Mouse (Mus musculus): ENCODE results near the gene Ttll11. TPM values are rescaled to one million over a fixed set of nuclear protein-coding genes. Genes with fewer than 3 reads are reported as not detected.

The Ttll11 gene
- polyA plus RNA-seq, 1 experiment: 0.46 TPM

DNA sequence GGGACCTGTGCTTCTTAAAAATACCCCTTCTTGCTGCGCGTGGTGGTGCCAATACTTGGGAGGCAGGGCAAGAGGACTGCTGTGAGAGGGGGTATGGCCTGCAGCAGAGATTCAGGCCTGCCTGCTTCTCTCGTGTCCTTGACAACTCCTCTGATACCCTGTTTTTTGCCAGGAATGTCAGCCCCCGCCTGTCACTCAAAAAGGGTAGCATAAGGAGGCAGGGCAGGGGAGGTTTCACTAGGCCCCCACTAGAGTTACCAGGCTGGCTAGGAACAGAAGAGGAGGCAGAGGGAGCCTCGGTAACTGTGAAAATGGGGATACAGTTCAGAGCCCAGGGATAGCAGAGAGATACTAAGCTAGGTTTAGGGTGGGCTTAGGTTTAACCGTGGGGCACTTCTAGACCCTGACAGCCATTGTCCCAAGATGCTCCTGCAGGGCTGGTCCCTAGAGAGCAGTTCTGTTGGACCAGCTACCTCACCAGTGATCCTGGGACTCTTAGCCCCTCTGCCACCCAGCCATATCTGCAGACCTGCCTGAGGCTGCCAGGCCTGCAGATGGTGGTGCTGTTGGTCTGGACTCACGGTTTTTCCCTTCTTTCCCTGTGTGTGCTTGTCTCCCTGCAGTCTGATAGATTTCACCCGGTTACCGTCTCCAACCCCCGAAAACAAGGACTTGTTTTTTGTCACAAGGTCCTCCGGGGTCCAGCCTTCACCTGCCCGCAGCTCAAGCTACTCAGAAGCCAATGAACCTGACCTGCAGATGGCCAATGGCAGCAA lies 260.3 kb downstream of the Ttll11 start:
- Histone ChIP-seq H3K27ac (ENCODE audit: control insufficient read depth, insufficient read depth, low read length) (no peak overlapping the region), H3K36me3 (ENCODE audit: control insufficient read depth, insufficient read depth, low read length) (no peaks in the 10 kb centered on the region), H3K4me3 (ENCODE audit: control insufficient read depth, insufficient read depth, low read length) (no peak overlapping the region), H3K4me1 (replicated peaks; ENCODE audit: control insufficient read depth, insufficient read depth, low read length) (no peaks in the 10 kb centered on the region), H3K27me3 (ENCODE audit: control insufficient read depth, insufficient read depth, low read length) (no peaks in the 10 kb centered on the region)
- no peak for DNase-seq
- 96% methylated on average over 12 of the region's 12 CpGs for WGBS
- TF ChIP-seq CTCF (IDR thresholded peaks at IDR 0.05; ENCODE audit: borderline replicate concordance, control insufficient read depth, extremely low read depth, insufficient read depth, low read length, poor library complexity) (no peak), POLR2A (IDR thresholded peaks at IDR 0.05; ENCODE audit: control insufficient read depth, extremely low read depth, insufficient read depth, low read length, poor library complexity) (no peak)

GRCm38 (mm10) chr2:35718662-35719061 lies 261.1 kb downstream of the Ttll11 start:
- no peaks in the 10 kb centered on the region for H3K36me3 ChIP-seq (ENCODE audit: control insufficient read depth, insufficient read depth, low read length)
- 97% methylated on average over 9 of the region's 9 CpGs for WGBS

GRCm38 (mm10) chr2:35718003-35718500 lies 261.7 kb downstream of the Ttll11 start:
- 92% methylated on average over 5 of the region's 5 CpGs for WGBS
- Histone ChIP-seq H3K36me3 (ENCODE audit: control insufficient read depth, insufficient read depth, low read length) (no peaks in the 10 kb centered on the region), H3K27me3 (ENCODE audit: control insufficient read depth, insufficient read depth, low read length) (no peaks in the 10 kb centered on the region), H3K4me3 (ENCODE audit: control insufficient read depth, insufficient read depth, low read length) (no peak overlapping the region), H3K27ac (ENCODE audit: control insufficient read depth, insufficient read depth, low read length) (no peak overlapping the region), H3K4me1 (replicated peaks; ENCODE audit: control insufficient read depth, insufficient read depth, low read length) (no peaks in the 10 kb centered on the region)
- no peak for TF ChIP-seq CTCF (IDR thresholded peaks at IDR 0.05; ENCODE audit: borderline replicate concordance, control insufficient read depth, extremely low read depth, insufficient read depth, low read length, poor library complexity)
- no peak for DNase-seq

More at GRCm38 (mm10) chr2:35718662-35719061, 261.1 kb downstream of the Ttll11 start:
- DNase-seq: no peak
- no peak overlapping the region for H3K4me3 ChIP-seq (ENCODE audit: control insufficient read depth, insufficient read depth, low read length)
- H3K4me1 ChIP-seq (replicated peaks; ENCODE audit: control insufficient read depth, insufficient read depth, low read length): no peaks in the 10 kb centered on the region
- TF ChIP-seq POLR2A (IDR thresholded peaks at IDR 0.05; ENCODE audit: control insufficient read depth, extremely low read depth, insufficient read depth, low read length, poor library complexity) (no peak), CTCF (IDR thresholded peaks at IDR 0.05; ENCODE audit: borderline replicate concordance, control insufficient read depth, extremely low read depth, insufficient read depth, low read length, poor library complexity) (no peak)
- no peak overlapping the region for H3K27ac ChIP-seq (ENCODE audit: control insufficient read depth, insufficient read depth, low read length)
- no peaks in the 10 kb centered on the region for H3K27me3 ChIP-seq (ENCODE audit: control insufficient read depth, insufficient read depth, low read length)

GRCm38 (mm10) chr2:35716175-35716574 lies 263.5 kb downstream of the Ttll11 start:
- TF ChIP-seq CTCF (IDR thresholded peaks at IDR 0.05; ENCODE audit: borderline replicate concordance, control insufficient read depth, extremely low read depth, insufficient read depth, low read length, poor library complexity) (no peak), POLR2A (IDR thresholded peaks at IDR 0.05; ENCODE audit: control insufficient read depth, extremely low read depth, insufficient read depth, low read length, poor library complexity) (no peak)
- Histone ChIP-seq H3K27me3 (ENCODE audit: control insufficient read depth, insufficient read depth, low read length) (no peaks in the 10 kb centered on the region), H3K4me3 (ENCODE audit: control insufficient read depth, insufficient read depth, low read length) (no peak overlapping the region), H3K36me3 (ENCODE audit: control insufficient read depth, insufficient read depth, low read length) (no peaks in the 10 kb centered on the region), H3K4me1 (replicated peaks; ENCODE audit: control insufficient read depth, insufficient read depth, low read length) (no peaks in the 10 kb centered on the region), H3K27ac (ENCODE audit: control insufficient read depth, insufficient read depth, low read length) (no peak overlapping the region)
- 49% methylated on average over 1 of the region's 1 CpGs for WGBS
- no peak for DNase-seq

DNA sequence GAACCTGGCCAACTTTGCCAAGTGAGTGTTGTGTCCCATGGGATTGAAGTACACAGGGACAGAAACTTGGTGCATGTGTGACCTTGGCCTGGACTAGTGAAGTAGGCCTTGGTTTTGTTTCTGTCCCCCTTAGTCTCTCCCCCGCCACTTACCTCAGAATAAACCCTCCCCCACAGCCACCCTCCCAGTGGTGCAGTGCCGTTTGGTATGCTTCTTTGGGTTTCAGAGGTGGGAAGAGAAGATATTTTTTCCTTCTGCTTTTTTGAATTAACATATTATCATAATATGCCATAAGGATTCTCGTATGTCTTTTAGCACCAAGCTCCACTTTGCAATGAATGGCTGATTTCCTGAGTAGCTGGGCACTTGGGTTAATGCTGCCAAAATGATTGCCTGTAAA lies 264.2 kb downstream of the Ttll11 start:
- TF ChIP-seq CTCF (IDR thresholded peaks at IDR 0.05; ENCODE audit: borderline replicate concordance, control insufficient read depth, extremely low read depth, insufficient read depth, low read length, poor library complexity) (no peak), POLR2A (IDR thresholded peaks at IDR 0.05; ENCODE audit: control insufficient read depth, extremely low read depth, insufficient read depth, low read length, poor library complexity) (no peak)
- DNase-seq: no peak
- Histone ChIP-seq H3K4me1 (replicated peaks; ENCODE audit: control insufficient read depth, insufficient read depth, low read length) (no peaks in the 10 kb centered on the region), H3K27ac (ENCODE audit: control insufficient read depth, insufficient read depth, low read length) (no peak overlapping the region), H3K36me3 (ENCODE audit: control insufficient read depth, insufficient read depth, low read length) (no peaks in the 10 kb centered on the region), H3K27me3 (ENCODE audit: control insufficient read depth, insufficient read depth, low read length) (no peaks in the 10 kb centered on the region), H3K4me3 (ENCODE audit: control insufficient read depth, insufficient read depth, low read length) (no peak overlapping the region)
- WGBS: 90% methylated on average over 3 of the region's 3 CpGs

GRCm38 (mm10) chr2:35714742-35715167 lies 265.0 kb downstream of the Ttll11 start:
- Histone ChIP-seq H3K36me3 (ENCODE audit: control insufficient read depth, insufficient read depth, low read length) (no peaks in the 10 kb centered on the region), H3K27ac (ENCODE audit: control insufficient read depth, insufficient read depth, low read length) (no peak overlapping the region), H3K27me3 (ENCODE audit: control insufficient read depth, insufficient read depth, low read length) (no peaks in the 10 kb centered on the region), H3K4me1 (replicated peaks; ENCODE audit: control insufficient read depth, insufficient read depth, low read length) (peaks cover 4% of the 10 kb centered on the region; the same call in 1 of the 2 replicates), H3K4me3 (ENCODE audit: control insufficient read depth, insufficient read depth, low read length) (no peak overlapping the region)
- DNase-seq: no peak
- TF ChIP-seq CTCF (IDR thresholded peaks at IDR 0.05; ENCODE audit: borderline replicate concordance, control insufficient read depth, extremely low read depth, insufficient read depth, low read length, poor library complexity): no peak
- WGBS: 91% methylated on average over 8 of the region's 8 CpGs
